Mouse (Mus musculus): ENCODE measurements around the gene Rgn. TPM values are rescaled to one million over a fixed set of nuclear protein-coding genes. Genes with fewer than 3 reads are reported as not detected.

The Rgn gene
- polyA plus RNA-seq, 1 experiment from 2014 or later: not detected

Other genes starting within 250 kb of the Rgn start
- gene Rp2, start 185.3 kb upstream of the Rgn start, polyA plus RNA-seq (2014; fragmentation: Nextera tagmentation; extraction: Ambion mirVana): 18.3 and 19.3 TPM in 2 replicates
- 8.4 and 9.5 TPM in 2 replicates for gene Jade3, start 124.1 kb upstream of the Rgn start, polyA plus RNA-seq (2014; fragmentation: Nextera tagmentation; extraction: Ambion mirVana)
- gene Rbm10, start 67.7 kb downstream of the Rgn start, polyA plus RNA-seq (2014; fragmentation: Nextera tagmentation; extraction: Ambion mirVana): 75.9 and 76.0 TPM in 2 replicates
- gene Ndufb11, start 67.8 kb downstream of the Rgn start, polyA plus RNA-seq (2014; fragmentation: Nextera tagmentation; extraction: Ambion mirVana): 188 and 191 TPM in 2 replicates
- gene Uba1, start 108.5 kb downstream of the Rgn start, polyA plus RNA-seq (2014; fragmentation: Nextera tagmentation; extraction: Ambion mirVana): 324 and 355 TPM in 2 replicates
- gene Cdk16, start 138.2 kb downstream of the Rgn start, polyA plus RNA-seq (2014; fragmentation: Nextera tagmentation; extraction: Ambion mirVana): 123 and 126 TPM in 2 replicates
- gene Usp11, start 154.1 kb downstream of the Rgn start, polyA plus RNA-seq (2014; fragmentation: Nextera tagmentation; extraction: Ambion mirVana): 85.9 and 95.5 TPM in 2 replicates
- gene Araf, start 248.0 kb downstream of the Rgn start, polyA plus RNA-seq (2014; fragmentation: Nextera tagmentation; extraction: Ambion mirVana): 111 and 126 TPM in 2 replicates

Data from neural tube, embryonic 11.5 days (tissue).